Mouse (Mus musculus) neural tube, embryonic 11.5 days (tissue): Measurements from ENCODE around the gene Bco2. TPM values are rescaled to one million over a fixed set of nuclear protein-coding genes. Genes with fewer than 3 reads are reported as not detected.

Experiments used
- ATAC-seq: fragments of 200-750 bp; cut with Nextera tagmentation; 2 replicates; pipeline ENCODE4 v1.8.0; 2017; ENCODE audit warnings: moderate number of reproducible peaks, mild to moderate bottlenecking, moderate TSS enrichment, moderate library complexity; ENCODE audit not compliant: insufficient read depth, low FRiP score, low TSS enrichment
- DNase-seq: peaks from one replicate; pipeline ENCODE4 v3.0.0-alpha.2; 2015; ENCODE audit warnings: low spot score
- H3K27ac ChIP-seq: fragments of 300-500 bp; sonication (generic); 2 replicates; pipeline ENCODE4 v1.5.1; 2014; ENCODE audit warnings: low read depth, mild to moderate bottlenecking, low read length
- H3K27me3 ChIP-seq: fragments of 300-500 bp; sonication (generic); 2 replicates; pipeline ENCODE4 v1.6.1; 2014; ENCODE audit warnings: mild to moderate bottlenecking, low read length, mixed read lengths; ENCODE audit not compliant: control insufficient read depth, insufficient read depth
- H3K36me3 ChIP-seq: fragments of 300-500 bp; sonication (generic); 2 replicates; pipeline ENCODE4 v1.6.1; 2014; ENCODE audit warnings: mild to moderate bottlenecking, low read length, moderate library complexity, mixed read lengths; ENCODE audit not compliant: control insufficient read depth, insufficient read depth
- H3K4me1 ChIP-seq: fragments of 300-500 bp; sonication (generic); 2 replicates; pipeline ENCODE4 v1.6.1; 2014; ENCODE audit warnings: low read length, mixed read lengths; ENCODE audit not compliant: control insufficient read depth, insufficient read depth
- H3K4me2 ChIP-seq: fragments of 300-500 bp; sonication (generic); 2 replicates; pipeline ENCODE4 v1.6.1; 2014; ENCODE audit warnings: low read depth, mild to moderate bottlenecking, moderate library complexity
- H3K4me3 ChIP-seq: fragments of 300-500 bp; sonication (generic); 2 replicates; pipeline ENCODE4 v1.5.1; 2014; ENCODE audit warnings: low read depth, low read length
- H3K9ac ChIP-seq: fragments of 300-500 bp; sonication (generic); 2 replicates; pipeline ENCODE4 v1.6.1; 2014; ENCODE audit warnings: mild to moderate bottlenecking, low read length
- H3K9me3 ChIP-seq: fragments of 300-500 bp; sonication (generic); 2 replicates; pipeline ENCODE4 v1.6.1; 2016; ENCODE audit warnings: low read length; ENCODE audit not compliant: control insufficient read depth
- WGBS: fragments of 180-500 bp; shearing (Covaris S2); extraction: QIAGEN DNeasy Blood & Tissue Kit; methylation state at CpG from one replicate; pipeline ENCODE4 v1.1.7; 2014; 5-methylcytosine and 5-hydroxymethylcytosine counted together
- polyA plus RNA-seq: library from polyadenylated mRNA; unstranded; fragments of >200 nt; fragmentation: Nextera tagmentation; extraction: Ambion mirVana; gene quantifications from 2 replicates; pipeline ENCODE4 v1.2.1, GENCODE M21; 2014

Bco2 gene
- polyA plus RNA-seq, 1 experiment from 2014 or later = 0.15 TPM

- Histone ChIP-seq H3K36me3 (peaks cover 5% of the 10 kb centered on the region), H3K4me1 (no peaks in the 10 kb centered on the region), H3K4me2 (no peak overlapping the region), H3K27ac (no peak overlapping the region), H3K9ac (no peak overlapping the region), H3K27me3 (no peaks in the 10 kb centered on the region), H3K9me3 (no peaks in the 10 kb centered on the region), H3K4me3 (no peak overlapping the region)
- 83% methylated on average over 3 of the region's 3 CpGs for WGBS
- DNase-seq = peak; percentile 29
- ATAC-seq = no peak
Observed at GRCm38 (mm10) chr9:50593544-50593943, 38.6 kb upstream of the Bco2 start.

- Histone ChIP-seq H3K4me3 (no peak overlapping the region), H3K27ac (no peak overlapping the region), H3K9ac (no peak overlapping the region), H3K36me3 (peaks cover 3% of the 10 kb centered on the region), H3K27me3 (no peaks in the 10 kb centered on the region), H3K4me1 (no peaks in the 10 kb centered on the region), H3K9me3 (no peaks in the 10 kb centered on the region), H3K4me2 (no peak overlapping the region)
- WGBS = 91% methylated on average over 9 of the region's 9 CpGs
- ATAC-seq (no peak), DNase-seq (no peak)
Observed at GRCm38 (mm10) chr9:50592955-50593354, 38.0 kb upstream of the Bco2 start.

GRCm38 (mm10) chr9:50590856-50591518, 36.0 kb upstream of the Bco2 start:
- no peak overlapping the region for H3K4me2 ChIP-seq
- DNase-seq (no peak), ATAC-seq (no peak)
- H3K27me3 ChIP-seq = no peaks in the 10 kb centered on the region
- no peaks in the 10 kb centered on the region; the same call in 1 of the 2 replicates for H3K36me3 ChIP-seq
- H3K9ac ChIP-seq = no peak overlapping the region
- WGBS = 82% methylated on average over 10 of the region's 10 CpGs
- H3K4me3 ChIP-seq = no peak overlapping the region
- H3K27ac ChIP-seq = no peak overlapping the region
- no peaks in the 10 kb centered on the region for H3K4me1 ChIP-seq
- H3K9me3 ChIP-seq = no peaks in the 10 kb centered on the region

- H3K27me3 ChIP-seq = no peaks in the 10 kb centered on the region
- H3K4me1 ChIP-seq = no peaks in the 10 kb centered on the region
- H3K4me3 ChIP-seq = no peak overlapping the region
- no peaks in the 10 kb centered on the region for H3K9me3 ChIP-seq
- H3K4me2 ChIP-seq = no peak overlapping the region
- 73% methylated on average over 4 of the region's 4 CpGs for WGBS
- ATAC-seq (no peak), DNase-seq (no peak)
- H3K36me3 ChIP-seq = no peaks in the 10 kb centered on the region
- no peak overlapping the region for H3K9ac ChIP-seq
- H3K27ac ChIP-seq = no peak overlapping the region
Observed at GRCm38 (mm10) chr9:50586955-50587354, 32.0 kb upstream of the Bco2 start.

GRCm38 (mm10) chr9:50585145-50585818, 30.3 kb upstream of the Bco2 start:
- Histone ChIP-seq H3K36me3 (no peaks in the 10 kb centered on the region), H3K27me3 (no peaks in the 10 kb centered on the region), H3K9me3 (no peaks in the 10 kb centered on the region), H3K27ac (no peak overlapping the region), H3K4me3 (no peak overlapping the region), H3K4me1 (no peaks in the 10 kb centered on the region), H3K4me2 (no peak overlapping the region), H3K9ac (no peak overlapping the region)
- no peak for DNase-seq
- 81% methylated on average over 6 of the region's 6 CpGs for WGBS
- ATAC-seq = no peak

GRCm38 (mm10) chr9:50580370-50580769, 25.4 kb upstream of the Bco2 start:
- no peak for ATAC-seq
- no peaks in the 10 kb centered on the region for H3K4me1 ChIP-seq
- H3K4me3 ChIP-seq = no peak overlapping the region
- no peak overlapping the region for H3K27ac ChIP-seq
- 47% methylated on average over 4 of the region's 4 CpGs for WGBS
- H3K4me2 ChIP-seq = no peak overlapping the region
- no peaks in the 10 kb centered on the region for H3K9me3 ChIP-seq
- no peak overlapping the region for H3K9ac ChIP-seq
- H3K27me3 ChIP-seq = no peaks in the 10 kb centered on the region
- no peak for DNase-seq
- H3K36me3 ChIP-seq = no peaks in the 10 kb centered on the region

GRCm38 (mm10) chr9:50569599-50570525, 14.9 kb upstream of the Bco2 start:
- H3K4me3 ChIP-seq = no peak overlapping the region
- H3K4me2 ChIP-seq = no peak overlapping the region
- H3K9ac ChIP-seq = no peak overlapping the region
- H3K27me3 ChIP-seq = no peaks in the 10 kb centered on the region
- H3K36me3 ChIP-seq = no peaks in the 10 kb centered on the region
- DNase-seq (no peak), ATAC-seq (no peak)
- no peaks in the 10 kb centered on the region for H3K9me3 ChIP-seq
- 79% methylated on average over 10 of the region's 10 CpGs for WGBS
- H3K27ac ChIP-seq = no peak overlapping the region
- no peaks in the 10 kb centered on the region for H3K4me1 ChIP-seq

GRCm38 (mm10) chr9:50567881-50568280, 12.9 kb upstream of the Bco2 start:
- Histone ChIP-seq H3K9me3 (no peaks in the 10 kb centered on the region), H3K4me1 (no peaks in the 10 kb centered on the region), H3K27ac (no peak overlapping the region), H3K36me3 (no peaks in the 10 kb centered on the region), H3K4me2 (no peak overlapping the region), H3K27me3 (no peaks in the 10 kb centered on the region), H3K9ac (no peak overlapping the region), H3K4me3 (no peak overlapping the region)
- 89% methylated on average over 2 of the region's 2 CpGs for WGBS
- DNase-seq (no peak), ATAC-seq (no peak)
